Mouse (Mus musculus) brain, embryonic 18.5 days (tissue): Measurements from ENCODE around the gene Ppp1r11.
A peak's percentile ranks its signal among the peaks of the same experiment; 100 is the strongest.

Experiments used
- DNase-seq: peaks from one replicate; pipeline ENCODE4 v3.0.0-alpha.2; 2012; ENCODE audit warnings: low read depth, low spot score

Ppp1r11 gene

GRCm38 (mm10) chr17:36920239-36920638 lies 31.3 kb downstream of the Ppp1r11 start:
- no peak for DNase-seq

- DNase-seq = no peak
Observed at GRCm38 (mm10) chr17:36915076-36915475, 36.5 kb downstream of the Ppp1r11 start.

GRCm38 (mm10) chr17:36914108-36914507 lies 37.4 kb downstream of the Ppp1r11 start:
- peak; percentile 6 for DNase-seq

- no peak for DNase-seq
Observed at GRCm38 (mm10) chr17:36912031-36912430, 39.5 kb downstream of the Ppp1r11 start.

- DNase-seq = no peak
Observed at GRCm38 (mm10) chr17:36909802-36910201, 41.7 kb downstream of the Ppp1r11 start.

- DNase-seq = no peak
Observed at GRCm38 (mm10) chr17:36908235-36908634, 43.3 kb downstream of the Ppp1r11 start.

GRCm38 (mm10) chr17:36903651-36904050 lies 47.9 kb downstream of the Ppp1r11 start:
- DNase-seq = no peak

- no peak for DNase-seq
Observed at GRCm38 (mm10) chr17:36900691-36901090, 50.9 kb downstream of the Ppp1r11 start.

GRCm38 (mm10) chr17:36900001-36900400 lies 51.5 kb downstream of the Ppp1r11 start:
- DNase-seq = no peak

GRCm38 (mm10) chr17:36899376-36899775 lies 52.2 kb downstream of the Ppp1r11 start:
- DNase-seq = no peak
